Mouse (Mus musculus) left cerebral cortex, postnatal 14 days (tissue): Measurements from ENCODE around the gene Prkg1. TPM values are rescaled to one million over a fixed set of nuclear protein-coding genes. Genes with fewer than 3 reads are reported as not detected.
"Not testable (repeated sequence)": the region's sequence is repeated elsewhere in the genome, so short reads cannot be mapped to it uniquely, and the experiment has no call there.

Experiments used
- DNase-seq, 2 experiments: peaks; one replicate each; pipeline ENCODE4 v3.0.0; 2021 to 2022; ENCODE audit warnings: low spot score in 2 of 2, mixed read lengths in 1 of 2
- intact Hi-C: fragments of 180-260 bp; cut with DNase I; formaldehyde crosslinking; loops from one replicate; pipeline ENCODE4 v1.15.1; 2025
- total RNA-seq, 2 experiments: library from RNA; stranded (reverse); gene quantifications; 2 replicates each; pipeline ENCODE4 v1.2.3; 2021

Gene Prkg1
- total RNA-seq, 2 experiments from 2014 or later = 14.8 to 17.0 TPM

GRCm38 (mm10) chr19:30625391-30625790 lies 1139.4 kb downstream of the Prkg1 start:
- DNase-seq = no peak
- intact Hi-C loops = no loop called here

DNA sequence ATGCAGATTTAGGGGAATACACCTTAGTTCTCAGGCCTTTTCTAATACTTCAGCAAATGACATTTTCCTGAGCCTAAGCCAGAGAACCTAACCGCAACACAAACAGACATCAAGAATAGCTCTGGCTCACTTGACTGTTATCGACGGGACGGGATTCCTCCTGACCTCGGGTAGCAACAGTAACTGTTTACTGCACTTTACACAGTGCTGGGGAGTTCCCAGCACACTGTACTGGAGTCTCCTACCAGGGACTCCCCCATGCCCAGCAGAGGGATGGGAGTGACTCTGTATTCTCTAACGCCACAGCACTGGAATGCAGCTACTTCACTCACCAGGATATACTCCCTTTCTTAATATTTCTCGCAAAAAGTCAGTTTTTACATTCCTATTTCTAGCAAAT lies 1141.2 kb downstream of the Prkg1 start:
- no peak for DNase-seq
- intact Hi-C loops = no loop called here

DNA sequence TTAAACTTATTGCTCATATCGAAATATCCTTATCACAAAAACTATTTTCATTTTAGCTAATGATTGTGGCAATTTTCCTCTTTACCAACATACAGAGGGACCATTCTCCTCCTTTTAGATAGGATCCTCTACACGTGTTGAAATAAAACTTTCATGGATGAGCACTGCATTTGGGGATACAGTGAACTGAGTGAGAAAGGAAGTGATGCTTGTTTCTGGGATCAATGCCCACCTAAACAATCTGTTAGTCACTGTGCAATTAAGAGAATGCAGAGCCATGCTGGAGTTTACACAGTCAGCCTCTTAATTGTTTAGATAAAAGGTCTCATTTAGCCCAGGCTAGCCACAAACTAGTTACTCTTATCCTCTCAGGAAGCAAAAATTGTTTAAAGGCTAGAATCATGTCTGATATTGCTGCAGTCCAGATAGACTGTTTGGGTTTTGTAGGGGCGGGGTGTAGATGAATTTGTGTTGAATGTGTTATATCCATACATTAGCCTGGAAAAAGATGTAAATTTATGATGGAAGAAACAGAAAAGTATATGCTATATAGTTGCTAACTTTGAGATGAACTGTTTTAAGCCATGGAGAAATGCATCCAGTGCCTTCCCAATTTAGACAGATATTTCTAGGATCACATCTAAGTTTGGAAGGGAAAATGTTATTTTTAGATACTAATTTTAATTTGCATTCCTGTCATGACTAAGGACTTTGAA lies 1151.5 kb downstream of the Prkg1 start:
- intact Hi-C loops = no loop called here
- no peak for DNase-seq

GRCm38 (mm10) chr19:30586366-30586765 lies 1178.5 kb downstream of the Prkg1 start:
- intact Hi-C loops = loop anchor here (10.0 kb wide), 1 partner anchor 1168 kb away; no protein-coding TSS in a partner anchor
- no peak for DNase-seq

- intact Hi-C loops = no loop called here
- DNase-seq = no peak
Observed at GRCm38 (mm10) chr19:30564516-30564915, 1200.3 kb downstream of the Prkg1 start.

DNA sequence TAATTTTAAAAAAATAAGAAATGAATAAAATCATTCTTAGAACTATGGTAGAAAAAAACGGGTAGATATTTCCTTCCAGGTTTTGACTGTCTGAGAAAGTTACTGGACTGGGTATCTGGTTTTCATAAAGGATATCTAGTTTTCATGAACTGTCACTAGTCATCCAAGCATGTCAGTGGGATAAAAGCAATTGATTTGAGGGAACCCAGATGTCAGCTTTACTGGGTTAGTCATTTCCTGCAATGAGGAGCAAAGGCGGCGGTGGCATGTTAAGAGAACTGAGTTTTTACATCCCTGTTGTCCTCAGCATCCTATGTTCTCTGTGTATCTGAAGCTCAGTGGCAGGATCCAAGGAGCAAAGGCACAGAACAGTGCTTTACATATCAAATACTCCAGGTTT lies 1201.0 kb downstream of the Prkg1 start:
- no peak for DNase-seq
- intact Hi-C loops = no loop called here

GRCm38 (mm10) chr19:30558024-30558423 lies 1206.8 kb downstream of the Prkg1 start:
- intact Hi-C loops = loop anchor here (5.0 to 10.0 kb wide), 2 partner anchors 131 to 723 kb away; no protein-coding TSS in a partner anchor
- no peak for DNase-seq

- intact Hi-C loops = loop anchor here (2.0 to 10.0 kb wide), 2 partner anchors 306 to 720 kb away; no protein-coding TSS in a partner anchor
- peak; percentile 67 to 86 for DNase-seq
Observed at GRCm38 (mm10) chr19:30554467-30554881, 1210.4 kb downstream of the Prkg1 start.

- intact Hi-C loops = loop anchor here (2.0 to 10.0 kb wide), 2 partner anchors 305 to 719 kb away; no protein-coding TSS in a partner anchor
- no peak for DNase-seq
Observed at GRCm38 (mm10) chr19:30553740-30554139, 1211.1 kb downstream of the Prkg1 start.

GRCm38 (mm10) chr19:30552260-30552659 lies 1212.6 kb downstream of the Prkg1 start:
- intact Hi-C loops = loop anchor here (10.0 kb wide), 1 partner anchor 717 kb away; no protein-coding TSS in a partner anchor
- DNase-seq = no peak

GRCm38 (mm10) chr19:30549854-30550647 lies 1214.8 kb downstream of the Prkg1 start:
- no peak for DNase-seq
- intact Hi-C loops = loop anchor here (2.0 to 10.0 kb wide), 2 partner anchors 185 to 715 kb away; no protein-coding TSS in a partner anchor

- peak in 1 of 2 experiments; percentile 8 for DNase-seq
- intact Hi-C loops = loop anchor here (2.0 kb wide), 1 partner anchor 184 kb away; no protein-coding TSS in a partner anchor
Observed at GRCm38 (mm10) chr19:30549044-30549853, 1215.6 kb downstream of the Prkg1 start, which contains the start of gene Dkk1. Dkk1 (minus strand) TSS chr19:30549665.

DNA sequence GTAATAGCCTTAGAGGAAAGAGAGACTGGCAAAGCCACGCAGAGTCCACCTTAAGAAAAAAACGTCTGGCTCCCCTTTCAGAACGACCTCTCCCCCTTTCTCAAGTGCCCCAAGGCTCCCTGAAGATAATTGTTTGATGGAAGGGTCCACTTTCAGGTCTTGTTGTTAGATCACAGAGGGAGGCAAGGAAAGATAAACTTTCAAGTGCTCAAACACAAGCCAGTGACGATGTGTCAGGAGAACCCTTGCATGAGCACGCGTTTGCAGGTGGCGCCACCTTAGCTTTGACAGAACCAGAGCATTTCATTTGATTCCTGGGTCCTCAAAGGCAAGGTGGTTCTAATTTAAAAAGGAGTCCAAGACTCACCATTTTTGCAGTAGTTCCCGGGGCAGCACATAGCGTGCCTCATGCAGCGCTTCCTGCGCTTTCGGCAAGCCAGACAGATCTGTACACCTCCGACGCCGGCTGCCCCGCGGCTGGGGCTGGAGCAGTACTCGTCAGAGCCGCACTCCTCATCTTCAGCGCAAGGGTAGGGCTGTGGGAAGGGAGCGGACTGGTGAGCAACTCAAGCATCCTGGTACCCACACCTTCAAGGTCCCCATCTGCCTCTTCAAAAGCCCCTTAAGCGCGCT lies 1216.3 kb downstream of the Prkg1 start:
- intact Hi-C loops = loop anchor here (2.0 kb wide), 1 partner anchor 184 kb away; no protein-coding TSS in a partner anchor
- DNase-seq = peak in 1 of 2 experiments; percentile 12

DNA sequence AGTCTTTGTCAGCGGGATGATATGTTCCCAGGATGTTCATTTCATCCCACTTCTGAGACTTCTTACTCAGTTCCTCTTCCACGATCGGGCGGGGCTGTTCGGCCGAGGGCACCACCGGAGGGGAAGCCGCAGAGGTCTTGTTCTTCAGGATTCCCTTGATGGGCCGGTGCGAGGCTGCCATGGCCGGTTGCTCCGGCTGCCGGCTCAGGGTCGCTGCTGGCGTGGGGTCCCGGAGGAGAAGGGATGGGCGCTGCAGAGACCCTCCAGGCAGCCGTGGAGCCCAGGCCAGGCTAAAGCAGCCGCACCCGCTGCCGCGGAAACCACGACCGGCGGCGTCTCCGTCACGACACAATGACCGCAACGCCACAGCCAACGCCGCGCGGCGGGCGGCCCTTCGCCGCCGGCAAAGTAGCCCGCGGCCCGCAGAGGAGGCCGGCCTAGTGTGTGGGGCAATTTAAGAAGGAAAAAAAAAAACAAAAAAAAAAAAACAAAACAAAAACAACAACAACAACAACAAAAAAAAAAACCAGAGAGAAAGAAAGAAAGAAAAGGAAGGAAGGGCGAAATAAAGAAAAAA lies 1225.4 kb downstream of the Prkg1 start:
- intact Hi-C loops, DNase-seq: not testable (repeated sequence)

DNA sequence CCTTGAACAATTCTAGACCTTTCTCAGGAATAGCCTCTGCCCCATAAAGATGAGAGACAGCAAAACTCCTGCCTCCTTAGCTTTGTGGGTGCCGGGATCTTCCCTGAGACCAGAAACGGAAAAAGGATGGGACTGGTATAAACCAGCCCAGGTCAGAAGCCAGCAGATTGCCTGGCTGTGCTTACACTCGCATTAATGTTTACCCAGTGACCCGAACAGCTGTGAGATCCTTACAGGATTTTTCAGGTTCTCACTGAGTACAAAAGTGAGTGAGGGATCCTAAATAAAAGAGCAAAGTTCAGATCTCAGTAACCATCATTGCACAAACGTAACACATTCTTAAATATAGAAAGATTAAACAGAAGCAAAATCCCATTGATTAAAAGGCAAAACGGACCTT lies 1248.1 kb downstream of the Prkg1 start:
- DNase-seq = no peak
- intact Hi-C loops = no loop called here
